Mouse (Mus musculus) bone marrow, adult 2 months (tissue): ENCODE results near the gene Rtn4rl1.

Source experiments
- CTCF ChIP-seq: fragments of 200-500 bp; IDR thresholded peaks from 2 replicates; pipeline ENCODE4 v1.5.1; 2011; ENCODE audit warnings: low read length, control low read depth; ENCODE audit not compliant: control insufficient read depth, insufficient read depth
- POLR2A ChIP-seq: fragments of 200-500 bp; IDR thresholded peaks from 2 replicates; pipeline ENCODE4 v1.6.1; 2011; ENCODE audit warnings: low read depth, mild to moderate bottlenecking, control low read depth, low read length, borderline replicate concordance; ENCODE audit not compliant: control insufficient read depth

- TF ChIP-seq POLR2A (no peak), CTCF (no peak)
Observed at GRCm38 (mm10) chr11:75286868-75287267, 93.3 kb downstream of the Rtn4rl1 start.
